Mouse (Mus musculus) heart, adult 2 months (tissue): ENCODE results near the gene Nudt16l1.

Experiments used
- CTCF ChIP-seq: fragments of 200-600 bp; IDR thresholded peaks from 2 replicates; pipeline ENCODE4 v1.8.1; 2022; ENCODE audit warnings: antibody characterized with exemption, mild to moderate bottlenecking, moderate library complexity
- EP300 ChIP-seq: fragments of 200-500 bp; IDR thresholded peaks from 2 replicates; pipeline ENCODE4 v1.6.1; 2011; ENCODE audit warnings: low read depth, low read length, control low read depth; ENCODE audit not compliant: insufficient read depth
- POLR2A ChIP-seq: fragments of 200-500 bp; IDR thresholded peaks from 2 replicates; pipeline ENCODE4 v1.6.1; 2011; ENCODE audit warnings: mild to moderate bottlenecking, low read depth, low read length, control low read depth; ENCODE audit not compliant: insufficient read depth

DNA sequence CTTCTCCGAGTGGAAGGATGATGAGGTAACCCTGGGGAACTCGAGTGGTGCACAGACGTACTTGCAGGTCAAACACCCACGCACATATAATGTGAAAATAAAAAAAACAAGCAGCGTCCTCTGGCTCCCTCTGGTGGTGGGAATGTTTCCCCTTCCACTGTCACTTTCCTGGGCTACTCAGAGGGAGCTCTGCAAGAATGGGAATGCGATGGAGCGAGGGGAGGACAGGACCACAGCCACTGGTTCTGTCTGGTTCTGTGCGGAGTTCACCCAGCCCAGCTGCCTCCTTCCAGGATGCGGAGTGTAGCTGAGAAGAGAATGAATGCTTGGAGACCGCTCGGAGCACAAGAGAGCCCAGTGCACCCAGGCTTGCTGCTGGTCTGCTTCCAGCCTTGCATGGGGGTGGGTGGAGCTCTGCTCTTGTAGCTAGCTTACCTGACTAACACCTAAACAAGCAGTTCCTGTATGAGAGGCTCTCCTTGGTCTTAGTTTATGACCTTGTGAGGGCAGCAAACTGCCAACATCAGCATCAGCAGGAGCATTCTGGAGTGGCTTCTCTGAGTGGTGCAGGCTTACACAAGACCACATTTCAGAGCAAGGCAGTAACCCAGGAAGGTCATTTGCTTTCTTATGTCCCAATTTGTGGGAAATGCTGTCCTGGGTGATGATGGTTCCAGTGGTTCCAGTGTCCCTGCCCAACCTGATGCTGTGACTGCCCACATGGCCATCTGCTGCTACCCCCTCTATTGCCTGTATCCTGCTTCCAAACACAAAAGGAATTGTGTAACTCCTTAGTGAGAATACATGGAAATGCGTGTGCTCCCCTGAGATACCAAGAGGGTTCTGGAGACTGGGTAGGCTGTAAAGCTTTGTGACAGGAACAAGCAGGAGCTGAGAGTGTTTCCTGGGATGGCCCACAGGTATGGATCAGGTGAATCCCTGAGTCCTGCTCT is 24.5 kb upstream of the Nudt16l1 start:
- TF ChIP-seq POLR2A (no peak), CTCF (peak; percentile 99), EP300 (peak; percentile 83)
